Mouse (Mus musculus) frontal cortex, postnatal 36 days (tissue): ENCODE measurements around the gene Hspb7.

Experiments used
- DNase-seq, 2 experiments: peaks; one replicate each; pipeline ENCODE4 v3.0.0; 2022; ENCODE audit warnings: low spot score in 2 of 2

Hspb7 gene

GRCm38 (mm10) chr4:141444451-141445327, 24.1 kb downstream of the Hspb7 start, which contains the start of gene Zbtb17:
TSS of gene Zbtb17 (plus strand) at chr4:141444654.
- DNase-seq: peak; percentile 87

GRCm38 (mm10) chr4:141445328-141445720, 24.7 kb downstream of the Hspb7 start:
- no peak for DNase-seq

GRCm38 (mm10) chr4:141446211-141446610, 25.6 kb downstream of the Hspb7 start:
- DNase-seq: peak in 1 of 2 experiments; percentile 44

GRCm38 (mm10) chr4:141451251-141451650, 30.7 kb downstream of the Hspb7 start:
- DNase-seq: no peak

- no peak for DNase-seq
Observed at GRCm38 (mm10) chr4:141451916-141452450, 31.4 kb downstream of the Hspb7 start.

- DNase-seq: peak; percentile 55 to 61
Observed at GRCm38 (mm10) chr4:141454581-141455350, 34.2 kb downstream of the Hspb7 start.

GRCm38 (mm10) chr4:141455526-141455925, 34.9 kb downstream of the Hspb7 start:
- no peak for DNase-seq

GRCm38 (mm10) chr4:141456193-141456938, 35.8 kb downstream of the Hspb7 start:
- DNase-seq: no peak

GRCm38 (mm10) chr4:141458236-141458635, 37.7 kb downstream of the Hspb7 start:
- no peak for DNase-seq

- no peak for DNase-seq
Observed at GRCm38 (mm10) chr4:141458888-141459287, 38.3 kb downstream of the Hspb7 start.

- no peak for DNase-seq
Observed at GRCm38 (mm10) chr4:141459766-141460165, 39.2 kb downstream of the Hspb7 start.

GRCm38 (mm10) chr4:141460481-141460880, 39.9 kb downstream of the Hspb7 start:
- DNase-seq: no peak

- DNase-seq: no peak
Observed at GRCm38 (mm10) chr4:141461088-141461487, 40.5 kb downstream of the Hspb7 start.

- DNase-seq: no peak
Observed at GRCm38 (mm10) chr4:141461576-141461975, 41.0 kb downstream of the Hspb7 start.

GRCm38 (mm10) chr4:141463472-141463871, 42.9 kb downstream of the Hspb7 start:
- DNase-seq: no peak

- DNase-seq: no peak
Observed at GRCm38 (mm10) chr4:141464722-141465121, 44.1 kb downstream of the Hspb7 start.

GRCm38 (mm10) chr4:141465512-141466288, 45.1 kb downstream of the Hspb7 start:
- no peak for DNase-seq

GRCm38 (mm10) chr4:141466289-141466795, 45.8 kb downstream of the Hspb7 start:
- DNase-seq: no peak

GRCm38 (mm10) chr4:141466844-141467580, 46.4 kb downstream of the Hspb7 start:
- no peak for DNase-seq

GRCm38 (mm10) chr4:141467581-141467927, 47.0 kb downstream of the Hspb7 start:
- DNase-seq: no peak
